Mouse (Mus musculus) lung, postnatal 0 days (tissue): ENCODE measurements around the gene Tspan18. TPM values are rescaled to one million over a fixed set of nuclear protein-coding genes. Genes with fewer than 3 reads are reported as not detected.
A peak's percentile ranks its signal among the peaks of the same experiment; 100 is the strongest.

Experiments
- ATAC-seq: fragments of 200-750 bp; cut with Nextera tagmentation; 2 replicates; pipeline ENCODE4 v1.8.0; 2017; ENCODE audit warnings: moderate library complexity
- DNase-seq: peaks from one replicate; pipeline ENCODE4 v3.0.0-alpha.2; 2016; ENCODE audit warnings: low spot score
- H3K27ac ChIP-seq: fragments of 300-500 bp; sonication (generic); 2 replicates; pipeline ENCODE4 v1.5.1; 2014; ENCODE audit warnings: antibody characterized with exemption, mild to moderate bottlenecking, low read length, mixed read lengths
- H3K27me3 ChIP-seq: fragments of 300-500 bp; sonication (generic); replicated peaks from 2 replicates; pipeline ENCODE4 v1.6.1; 2014; ENCODE audit warnings: low read length, mixed read lengths; ENCODE audit not compliant: insufficient read depth
- H3K36me3 ChIP-seq: fragments of 300-500 bp; sonication (generic); 2 replicates; pipeline ENCODE4 v1.6.1; 2014; ENCODE audit warnings: low read length, mixed read lengths; ENCODE audit not compliant: insufficient read depth
- H3K4me1 ChIP-seq: fragments of 300-500 bp; sonication (generic); 2 replicates; pipeline ENCODE4 v1.6.1; 2014; ENCODE audit warnings: antibody characterized with exemption, low read depth, low read length, mixed read lengths; ENCODE audit not compliant: insufficient read depth
- H3K4me2 ChIP-seq: fragments of 300-500 bp; sonication (generic); replicated peaks from 2 replicates; pipeline ENCODE4 v1.6.1; 2014; ENCODE audit warnings: low read depth, mild to moderate bottlenecking, low read length, moderate library complexity, mixed read lengths
- H3K4me3 ChIP-seq: fragments of 300-500 bp; sonication (generic); 2 replicates; pipeline ENCODE4 v1.5.1; 2014; ENCODE audit warnings: low read depth, low read length
- H3K9ac ChIP-seq: fragments of 300-500 bp; sonication (generic); replicated peaks from 2 replicates; pipeline ENCODE4 v1.6.1; 2014; ENCODE audit warnings: low read depth, mild to moderate bottlenecking
- H3K9me3 ChIP-seq: fragments of 300-500 bp; sonication (generic); 2 replicates; pipeline ENCODE4 v1.6.1; 2016; ENCODE audit warnings: low read length, mixed read lengths
- CTCF ChIP-seq: IDR thresholded peaks from 2 replicates; pipeline ENCODE4 v1.5.1; 2016; ENCODE audit warnings: antibody characterized with exemption, mild to moderate bottlenecking
- EP300 ChIP-seq: IDR thresholded peaks from 2 replicates; pipeline ENCODE4 v1.6.1; 2016; ENCODE audit warnings: antibody characterized with exemption, mild to moderate bottlenecking, control low read depth
- WGBS: fragments of 180-500 bp; shearing (Covaris S2); extraction: QIAGEN DNeasy Blood & Tissue Kit; methylation state at CpG from one replicate; pipeline ENCODE4 v1.1.7; 2014; 5-methylcytosine and 5-hydroxymethylcytosine counted together
- polyA plus RNA-seq: library from polyadenylated mRNA; unstranded; fragments of >200 nt; fragmentation: Nextera tagmentation; extraction: Ambion mirVana; gene quantifications from 2 replicates; pipeline ENCODE4 v1.2.1, GENCODE M21; 2015

Gene Tspan18
- polyA plus RNA-seq, 1 experiment from 2014 or later, result 36.4 TPM

- TF ChIP-seq CTCF (no peak), EP300 (no peak)
- Histone ChIP-seq H3K36me3 (no peaks in the 10 kb centered on the region), H3K9me3 (no peaks in the 10 kb centered on the region), H3K27ac (no peak overlapping the region), H3K27me3 (no peaks in the 10 kb centered on the region), H3K4me3 (no peak overlapping the region), H3K9ac (no peak overlapping the region), H3K4me1 (no peaks in the 10 kb centered on the region), H3K4me2 (no peak overlapping the region)
- no peak for ATAC-seq
- WGBS, result 91% methylated on average over 7 of the region's 7 CpGs
- no peak for DNase-seq
Observed at GRCm38 (mm10) chr2:93276026-93276425, 58.3 kb downstream of the Tspan18 start.

- no peak overlapping the region for H3K4me3 ChIP-seq
- 54% methylated on average over 1 of the region's 1 CpGs for WGBS
- no peaks in the 10 kb centered on the region for H3K36me3 ChIP-seq
- DNase-seq, result no peak
- no peaks in the 10 kb centered on the region for H3K9me3 ChIP-seq
- no peaks in the 10 kb centered on the region for H3K27me3 ChIP-seq
- no peak overlapping the region for H3K9ac ChIP-seq
- no peak overlapping the region for H3K27ac ChIP-seq
- H3K4me2 ChIP-seq, result no peak overlapping the region
- TF ChIP-seq CTCF (no peak), EP300 (no peak)
- ATAC-seq, result no peak
- H3K4me1 ChIP-seq, result no peaks in the 10 kb centered on the region
Observed at GRCm38 (mm10) chr2:93273916-93274315, 60.4 kb downstream of the Tspan18 start.

GRCm38 (mm10) chr2:93270083-93270482 is 64.2 kb downstream of the Tspan18 start:
- 42% methylated on average over 5 of the region's 5 CpGs for WGBS
- DNase-seq (peak; percentile 29), ATAC-seq (peak; percentile 46; the same call in 1 of the 2 replicates)
- Histone ChIP-seq H3K4me1 (no peaks in the 10 kb centered on the region), H3K9me3 (no peaks in the 10 kb centered on the region), H3K4me2 (no peak overlapping the region), H3K27ac (no peak overlapping the region), H3K36me3 (no peaks in the 10 kb centered on the region), H3K27me3 (no peaks in the 10 kb centered on the region), H3K4me3 (no peak overlapping the region), H3K9ac (no peak overlapping the region)
- TF ChIP-seq EP300 (no peak), CTCF (peak; percentile 42)

- TF ChIP-seq CTCF (no peak), EP300 (no peak)
- ATAC-seq (no peak), DNase-seq (no peak)
- no peak overlapping the region for H3K4me2 ChIP-seq
- no peaks in the 10 kb centered on the region for H3K9me3 ChIP-seq
- no peaks in the 10 kb centered on the region for H3K36me3 ChIP-seq
- no peak overlapping the region for H3K4me3 ChIP-seq
- 90% methylated on average over 10 of the region's 10 CpGs for WGBS
- H3K9ac ChIP-seq, result no peak overlapping the region
- H3K27ac ChIP-seq, result no peak overlapping the region
- H3K4me1 ChIP-seq, result no peaks in the 10 kb centered on the region
- no peaks in the 10 kb centered on the region for H3K27me3 ChIP-seq
Observed at GRCm38 (mm10) chr2:93269611-93270010, 64.7 kb downstream of the Tspan18 start.

GRCm38 (mm10) chr2:93268711-93269270 is 65.5 kb downstream of the Tspan18 start:
- no peak overlapping the region for H3K9ac ChIP-seq
- no peaks in the 10 kb centered on the region for H3K27me3 ChIP-seq
- H3K36me3 ChIP-seq, result no peaks in the 10 kb centered on the region
- WGBS, result 74% methylated on average over 3 of the region's 3 CpGs
- H3K4me1 ChIP-seq, result no peaks in the 10 kb centered on the region
- no peak overlapping the region for H3K4me2 ChIP-seq
- H3K4me3 ChIP-seq, result no peak overlapping the region
- TF ChIP-seq EP300 (no peak), CTCF (no peak)
- ATAC-seq (no peak), DNase-seq (no peak)
- H3K27ac ChIP-seq, result no peak overlapping the region
- no peaks in the 10 kb centered on the region for H3K9me3 ChIP-seq

GRCm38 (mm10) chr2:93267791-93268190 is 66.5 kb downstream of the Tspan18 start:
- no peaks in the 10 kb centered on the region for H3K27me3 ChIP-seq
- DNase-seq (peak; percentile 35), ATAC-seq (peak; percentile 63)
- no peak overlapping the region for H3K4me2 ChIP-seq
- no peak overlapping the region for H3K9ac ChIP-seq
- H3K4me1 ChIP-seq, result no peaks in the 10 kb centered on the region
- TF ChIP-seq EP300, result 0 out of 2 replicates have a peak, but pooled peaks have one; percentile 35
- no peak; the same call in 1 of the 2 replicates for TF ChIP-seq CTCF
- no peaks in the 10 kb centered on the region for H3K9me3 ChIP-seq
- H3K36me3 ChIP-seq, result no peaks in the 10 kb centered on the region
- WGBS, result 36% methylated on average over 4 of the region's 4 CpGs
- H3K27ac ChIP-seq, result no peak overlapping the region
- no peak overlapping the region for H3K4me3 ChIP-seq
